Mouse (Mus musculus) erythroblast, embryonic 14.5 days (primary cell): ENCODE results near the gene Tecpr1.

ENCODE experiments used
- GATA1 ChIP-seq: IDR thresholded peaks from 2 replicates; pipeline ENCODE4 v1.6.1; 2012; ENCODE audit warnings: low read length, inconsistent platforms, mixed read lengths
- TAL1 ChIP-seq: IDR thresholded peaks from 3 replicates; pipeline ENCODE4 v1.6.1; 2012; ENCODE audit warnings: low read length, inconsistent platforms, mixed read lengths

GRCm38 (mm10) chr5:144263496-144263895 is 40.1 kb upstream of the Tecpr1 start:
- TF ChIP-seq TAL1 (no peak), GATA1 (no peak)
